Mouse (Mus musculus) myocyte (in vitro differentiated cells): Measurements from ENCODE around the gene Uqcrc2. TPM values are rescaled to one million over a fixed set of nuclear protein-coding genes. Genes with fewer than 3 reads are reported as not detected.
A peak's percentile ranks its signal among the peaks of the same experiment; 100 is the strongest.

Experiments used
- H3K27me3 ChIP-seq: one replicate; pipeline ENCODE4 v1.6.1; 2011; ENCODE audit not compliant: control insufficient read depth, insufficient read depth, insufficient read length
- H3K36me3 ChIP-seq: one replicate; pipeline ENCODE4 v1.6.1; 2011; ENCODE audit not compliant: control insufficient read depth, insufficient read depth
- H3K4me2 ChIP-seq: one replicate; pipeline ENCODE4 v1.6.1; 2011; ENCODE audit warnings: low read depth, control low read depth
- H3K4me3 ChIP-seq: one replicate; pipeline ENCODE4 v1.5.1; 2011; ENCODE audit warnings: mild to moderate bottlenecking, control low read depth, moderate library complexity
- H3K79me2 ChIP-seq: one replicate; pipeline ENCODE4 v1.6.1; 2011; ENCODE audit not compliant: control insufficient read depth, insufficient read depth
- H3ac ChIP-seq: one replicate; pipeline ENCODE4 v1.6.1; 2011; ENCODE audit not compliant: control insufficient read depth, insufficient read length
- CEBPB ChIP-seq: IDR thresholded peaks from 2 replicates; pipeline ENCODE4 v1.6.1; 2011; ENCODE audit warnings: mild to moderate bottlenecking, moderate library complexity; ENCODE audit not compliant: poor library complexity, insufficient read depth, severe bottlenecking
- E2F4 ChIP-seq: IDR thresholded peaks from one replicate; pipeline ENCODE4 v1.6.1; 2011; ENCODE audit warnings: mild to moderate bottlenecking, control low read depth, moderate library complexity; ENCODE audit not compliant: insufficient read depth
- MAX ChIP-seq: IDR thresholded peaks from one replicate; pipeline ENCODE4 v1.6.1; 2011; ENCODE audit warnings: low read depth, mild to moderate bottlenecking, control low read depth
- MYOD1 ChIP-seq, 3 experiments: IDR thresholded peaks; one replicate each; pipeline ENCODE4 v1.6.1; 2011; ENCODE audit warnings: control low read depth in 2 of 3, low read depth in 2 of 3, mild to moderate bottlenecking in 2 of 3, moderate library complexity in 1 of 3; ENCODE audit not compliant: insufficient read length in 2 of 3, control insufficient read depth in 1 of 3
- MYOG ChIP-seq, 3 experiments: IDR thresholded peaks; one replicate each; pipeline ENCODE4 v1.6.1; 2011; ENCODE audit warnings: control low read depth in 2 of 3, low read depth in 2 of 3, mild to moderate bottlenecking in 2 of 3; ENCODE audit not compliant: insufficient read length in 2 of 3, control insufficient read depth in 1 of 3, insufficient read depth in 1 of 3
- POLR2A ChIP-seq: IDR thresholded peaks from one replicate; pipeline ENCODE4 v1.6.1; 2011; ENCODE audit warnings: low read depth, mild to moderate bottlenecking, control low read depth, moderate library complexity; ENCODE audit not compliant: insufficient read length
- POLR2AphosphoS2 ChIP-seq: IDR thresholded peaks from one replicate; pipeline ENCODE4 v1.6.1; 2011; ENCODE audit warnings: low read depth, control low read depth; ENCODE audit not compliant: insufficient read length
- REST ChIP-seq: IDR thresholded peaks from one replicate; pipeline ENCODE4 v1.6.1; 2011; ENCODE audit warnings: mild to moderate bottlenecking, control low read depth, moderate library complexity; ENCODE audit not compliant: insufficient read depth, insufficient read length
- SRF ChIP-seq: IDR thresholded peaks from one replicate; pipeline ENCODE4 v1.6.1; 2011; ENCODE audit warnings: low read depth; ENCODE audit not compliant: control insufficient read depth, insufficient read length
- TCF12 ChIP-seq: IDR thresholded peaks from one replicate; pipeline ENCODE4 v1.6.1; 2011; ENCODE audit warnings: mild to moderate bottlenecking, control low read depth; ENCODE audit not compliant: poor library complexity, insufficient read depth, severe bottlenecking
- TCF3 ChIP-seq: IDR thresholded peaks from one replicate; pipeline ENCODE4 v1.6.1; 2011; ENCODE audit warnings: low read depth, control low read depth; ENCODE audit not compliant: insufficient read length
- USF1 ChIP-seq: IDR thresholded peaks from one replicate; pipeline ENCODE4 v1.6.1; 2011; ENCODE audit warnings: low read depth, mild to moderate bottlenecking, control low read depth, moderate library complexity
- polyA plus RNA-seq: library from polyadenylated mRNA; unstranded; fragments of >200 nt; fragmentation: generic; extraction: Trizol; gene quantifications from one replicate; pipeline ENCODE4 v1.2.1, GENCODE M21; 2012; ENCODE audit warnings: missing spikeins

The Uqcrc2 gene
- polyA plus RNA-seq, 1 experiment: 142 TPM

- Histone ChIP-seq H3K4me3 (no peak overlapping the region), H3K79me2 (peaks cover 83% of the 10 kb centered on the region), H3K27me3 (no peaks in the 10 kb centered on the region), H3ac (no peak overlapping the region), H3K4me2 (peak overlapping the region; percentile 28), H3K36me3 (no peaks in the 10 kb centered on the region)
- no peak for TF ChIP-seq MYOG (IDR thresholded peaks at IDR 0.05; ENCODE audit: control insufficient read depth in 1 of 3, insufficient read depth in 1 of 3, insufficient read length in 2 of 3, low read depth in 2 of 3)
- TF ChIP-seq POLR2AphosphoS2: no peak
- TF ChIP-seq TCF12: no peak
- no peak for TF ChIP-seq USF1
- no peak for TF ChIP-seq SRF
- no peak for TF ChIP-seq REST
- no peak for TF ChIP-seq CEBPB
- TF ChIP-seq TCF3: no peak
- no peak for TF ChIP-seq MYOD1 (IDR thresholded peaks at IDR 0.05; ENCODE audit: control insufficient read depth in 1 of 3, insufficient read length in 2 of 3, low read depth in 2 of 3)
- no peak for TF ChIP-seq MAX
- TF ChIP-seq POLR2A: no peak
- TF ChIP-seq E2F4: no peak
Observed at GRCm38 (mm10) chr7:120685227-120685626, 50.3 kb downstream of the Uqcrc2 start.

GRCm38 (mm10) chr7:120690634-120691033 is 55.7 kb downstream of the Uqcrc2 start:
- no peak overlapping the region for H3K4me2 ChIP-seq
- no peaks in the 10 kb centered on the region for H3K36me3 ChIP-seq
- H3K79me2 ChIP-seq: peaks cover 65% of the 10 kb centered on the region
- TF ChIP-seq POLR2AphosphoS2 (no peak), TCF3 (no peak), REST (no peak), USF1 (no peak), POLR2A (no peak), CEBPB (no peak), MAX (no peak), SRF (no peak), MYOG (IDR thresholded peaks at IDR 0.05; ENCODE audit: control insufficient read depth in 1 of 3, insufficient read depth in 1 of 3, insufficient read length in 2 of 3, low read depth in 2 of 3) (no peak), TCF12 (no peak), E2F4 (no peak)
- H3ac ChIP-seq: no peak overlapping the region
- no peak overlapping the region for H3K4me3 ChIP-seq
- no peaks in the 10 kb centered on the region for H3K27me3 ChIP-seq

GRCm38 (mm10) chr7:120693831-120694375 is 58.9 kb downstream of the Uqcrc2 start:
- Histone ChIP-seq H3K79me2 (peaks cover 59% of the 10 kb centered on the region), H3K27me3 (no peaks in the 10 kb centered on the region), H3K4me3 (no peak overlapping the region), H3K4me2 (no peak overlapping the region), H3K36me3 (no peaks in the 10 kb centered on the region), H3ac (no peak overlapping the region)
- TF ChIP-seq CEBPB (no peak), POLR2AphosphoS2 (no peak), SRF (no peak), MYOD1 (IDR thresholded peaks at IDR 0.05; ENCODE audit: control insufficient read depth in 1 of 3, insufficient read length in 2 of 3, low read depth in 2 of 3) (no peak), USF1 (no peak), POLR2A (no peak), MYOG (IDR thresholded peaks at IDR 0.05; ENCODE audit: control insufficient read depth in 1 of 3, insufficient read depth in 1 of 3, insufficient read length in 2 of 3, low read depth in 2 of 3) (no peak), REST (no peak), TCF3 (no peak), TCF12 (no peak), E2F4 (no peak), MAX (no peak)

- Histone ChIP-seq H3K4me2 (no peak overlapping the region), H3K4me3 (no peak overlapping the region), H3K36me3 (no peaks in the 10 kb centered on the region), H3K27me3 (no peaks in the 10 kb centered on the region), H3ac (no peak overlapping the region), H3K79me2 (peaks cover 59% of the 10 kb centered on the region)
- TF ChIP-seq REST (no peak), TCF3 (no peak), SRF (no peak), POLR2AphosphoS2 (no peak), MYOD1 (IDR thresholded peaks at IDR 0.05; ENCODE audit: control insufficient read depth in 1 of 3, insufficient read length in 2 of 3, low read depth in 2 of 3) (no peak), E2F4 (no peak), CEBPB (no peak), POLR2A (no peak), USF1 (no peak), MYOG (IDR thresholded peaks at IDR 0.05; ENCODE audit: control insufficient read depth in 1 of 3, insufficient read depth in 1 of 3, insufficient read length in 2 of 3, low read depth in 2 of 3) (no peak), TCF12 (no peak), MAX (no peak)
Observed at GRCm38 (mm10) chr7:120695196-120695595, 60.2 kb downstream of the Uqcrc2 start.
